Mouse (Mus musculus): ENCODE data around the gene Adcy4. TPM values are rescaled to one million over a fixed set of nuclear protein-coding genes. Genes with fewer than 3 reads are reported as not detected.
A peak's percentile ranks its signal among the peaks of the same experiment; 100 is the strongest.

Adcy4 gene
- polyA plus RNA-seq, 1 experiment from 2014 or later = 26.2 TPM

GRCm38 (mm10) chr14:55730116-55730515 is 53.8 kb downstream of the Adcy4 start:
- Histone ChIP-seq H3K27ac (ENCODE audit: poor library complexity, severe bottlenecking) (no peak overlapping the region), H3K4me1 (replicated peaks) (no peaks in the 10 kb centered on the region), H3K4me2 (no peak overlapping the region), H3K27me3 (replicated peaks) (0 out of 2 replicates have a peak, but pooled peaks cover 21% of the 10 kb centered on the region), H3K4me3 (no peak overlapping the region), H3K36me3 (no peaks in the 10 kb centered on the region), H3K9ac (no peak overlapping the region), H3K9me3 (replicated peaks) (no peaks in the 10 kb centered on the region)
- WGBS = 67% methylated on average over 7 of the region's 7 CpGs
- ATAC-seq (ENCODE audit: insufficient number of reproducible peaks, low FRiP score) = no peak

- no peaks in the 10 kb centered on the region for H3K9me3 ChIP-seq (replicated peaks)
- no peak overlapping the region for H3K9ac ChIP-seq
- peaks cover 6% of the 10 kb centered on the region; the same call in 1 of the 2 replicates for H3K4me1 ChIP-seq (replicated peaks)
- H3K4me3 ChIP-seq = no peak overlapping the region
- no peak overlapping the region for H3K4me2 ChIP-seq
- H3K36me3 ChIP-seq = no peaks in the 10 kb centered on the region
- ATAC-seq (ENCODE audit: insufficient number of reproducible peaks, low FRiP score) = no peak
- 0 out of 2 replicates have a peak, but pooled peaks cover 16% of the 10 kb centered on the region for H3K27me3 ChIP-seq (replicated peaks)
- WGBS = 68% methylated on average over 8 of the region's 8 CpGs
- H3K27ac ChIP-seq (ENCODE audit: poor library complexity, severe bottlenecking) = no peak overlapping the region
Observed at GRCm38 (mm10) chr14:55727889-55728685, 55.8 kb downstream of the Adcy4 start.

GRCm38 (mm10) chr14:55726261-55726660 is 57.6 kb downstream of the Adcy4 start:
- H3K4me3 ChIP-seq = no peak overlapping the region
- no peak for ATAC-seq (ENCODE audit: insufficient number of reproducible peaks, low FRiP score)

GRCm38 (mm10) chr14:55724411-55724871 is 59.5 kb downstream of the Adcy4 start:
- H3K9ac ChIP-seq = peak overlapping the region; percentile 37; the same call in 1 of the 2 replicates
- H3K9me3 ChIP-seq (replicated peaks) = no peaks in the 10 kb centered on the region
- no peak for ATAC-seq (ENCODE audit: insufficient number of reproducible peaks, low FRiP score)
- H3K4me3 ChIP-seq = no peak overlapping the region
- 46% methylated on average over 8 of the region's 8 CpGs for WGBS
- no peak overlapping the region for H3K27ac ChIP-seq (ENCODE audit: poor library complexity, severe bottlenecking)
- no peak overlapping the region for H3K4me2 ChIP-seq
- H3K4me1 ChIP-seq (replicated peaks) = peaks cover 6% of the 10 kb centered on the region; the same call in 1 of the 2 replicates
- no peaks in the 10 kb centered on the region for H3K27me3 ChIP-seq (replicated peaks)
- H3K36me3 ChIP-seq = peaks cover 10% of the 10 kb centered on the region

More at GRCm38 (mm10) chr14:55726261-55726660, 57.6 kb downstream of the Adcy4 start:
- H3K9ac ChIP-seq = no peak overlapping the region
- H3K36me3 ChIP-seq = no peaks in the 10 kb centered on the region
- peaks cover 6% of the 10 kb centered on the region; the same call in 1 of the 2 replicates for H3K4me1 ChIP-seq (replicated peaks)
- no peaks in the 10 kb centered on the region for H3K9me3 ChIP-seq (replicated peaks)
- H3K27me3 ChIP-seq (replicated peaks) = 0 out of 2 replicates have a peak, but pooled peaks cover 15% of the 10 kb centered on the region
- no peak overlapping the region for H3K4me2 ChIP-seq
- no peak overlapping the region for H3K27ac ChIP-seq (ENCODE audit: poor library complexity, severe bottlenecking)

- Histone ChIP-seq H3K27ac (ENCODE audit: poor library complexity, severe bottlenecking) (no peak overlapping the region), H3K27me3 (replicated peaks) (no peaks in the 10 kb centered on the region), H3K4me3 (no peak overlapping the region), H3K9ac (no peak overlapping the region), H3K4me1 (replicated peaks) (peaks cover 6% of the 10 kb centered on the region; the same call in 1 of the 2 replicates), H3K9me3 (replicated peaks) (no peaks in the 10 kb centered on the region), H3K4me2 (no peak overlapping the region), H3K36me3 (peaks cover 20% of the 10 kb centered on the region)
- 93% methylated on average over 7 of the region's 7 CpGs for WGBS
- no peak for ATAC-seq (ENCODE audit: insufficient number of reproducible peaks, low FRiP score)
Observed at GRCm38 (mm10) chr14:55723433-55723832, 60.5 kb downstream of the Adcy4 start.

- Histone ChIP-seq H3K4me2 (peak overlapping the region; percentile 75), H3K4me3 (peak overlapping the region; percentile 74), H3K9me3 (replicated peaks) (no peaks in the 10 kb centered on the region), H3K4me1 (replicated peaks) (peaks cover 6% of the 10 kb centered on the region; the same call in 1 of the 2 replicates), H3K27ac (ENCODE audit: poor library complexity, severe bottlenecking) (no peak overlapping the region), H3K9ac (no peak overlapping the region), H3K36me3 (peaks cover 27% of the 10 kb centered on the region), H3K27me3 (replicated peaks) (no peaks in the 10 kb centered on the region)
- 52% methylated on average over 8 of the region's 8 CpGs for whole genome bisulfite sequencing
- ATAC-seq (ENCODE audit: insufficient number of reproducible peaks, low FRiP score) = 0 out of 2 replicates have a peak, but pooled peaks have one; percentile 1
Observed at GRCm38 (mm10) chr14:55722438-55722945, 61.4 kb downstream of the Adcy4 start.

GRCm38 (mm10) chr14:55721700-55722437 is 62.0 kb downstream of the Adcy4 start, which contains the start of gene Rabggta:
Rabggta (minus strand) TSS chr14:55722263.
- Histone ChIP-seq H3K4me2 (peak within 1 kb of the TSS; percentile 75), H3K9ac (peak within 1 kb of the TSS; percentile 87), H3K4me3 (peak within 1 kb of the TSS; percentile 74), H3K9me3 (replicated peaks) (no peaks in the 10 kb centered on the region), H3K27me3 (replicated peaks) (no peaks in the 10 kb centered on the region), H3K36me3 (peaks cover 34% of the 10 kb centered on the region), H3K4me1 (replicated peaks) (peaks cover 6% of the 10 kb centered on the region; the same call in 1 of the 2 replicates), H3K27ac (ENCODE audit: poor library complexity, severe bottlenecking) (peak within 1 kb of the TSS; percentile 72; the same call in 1 of the 2 replicates)
- peak; percentile 92 for ATAC-seq (ENCODE audit: insufficient number of reproducible peaks, low FRiP score)
- under 1% methylated on average over 50 of the region's 50 CpGs for whole genome bisulfite sequencing

- Histone ChIP-seq H3K9ac (peak overlapping the region; percentile 87; the same call in 1 of the 2 replicates), H3K27ac (ENCODE audit: poor library complexity, severe bottlenecking) (no peak overlapping the region)
- no peak for ATAC-seq (ENCODE audit: insufficient number of reproducible peaks, low FRiP score)
Observed at GRCm38 (mm10) chr14:55721076-55721475, 62.8 kb downstream of the Adcy4 start.

GRCm38 (mm10) chr14:55720666-55721065 is 63.2 kb downstream of the Adcy4 start:
- peaks cover 42% of the 10 kb centered on the region for H3K36me3 ChIP-seq
- no peak for ATAC-seq (ENCODE audit: insufficient number of reproducible peaks, low FRiP score)
- 89% methylated on average over 12 of the region's 12 CpGs for WGBS
- peaks cover 6% of the 10 kb centered on the region; the same call in 1 of the 2 replicates for H3K4me1 ChIP-seq (replicated peaks)
- no peak overlapping the region for H3K4me2 ChIP-seq
- H3K9me3 ChIP-seq (replicated peaks) = no peaks in the 10 kb centered on the region
- no peak overlapping the region for H3K4me3 ChIP-seq
- no peaks in the 10 kb centered on the region for H3K27me3 ChIP-seq (replicated peaks)
- no peak overlapping the region for H3K9ac ChIP-seq
- H3K27ac ChIP-seq (ENCODE audit: poor library complexity, severe bottlenecking) = no peak overlapping the region

More at GRCm38 (mm10) chr14:55721076-55721475, 62.8 kb downstream of the Adcy4 start:
- H3K4me3 ChIP-seq = peak overlapping the region; percentile 74
- no peaks in the 10 kb centered on the region for H3K9me3 ChIP-seq (replicated peaks)
- 80% methylated on average over 6 of the region's 6 CpGs for WGBS
- peaks cover 6% of the 10 kb centered on the region; the same call in 1 of the 2 replicates for H3K4me1 ChIP-seq (replicated peaks)
- no peaks in the 10 kb centered on the region for H3K27me3 ChIP-seq (replicated peaks)
- peak overlapping the region; percentile 75 for H3K4me2 ChIP-seq
- H3K36me3 ChIP-seq = peaks cover 41% of the 10 kb centered on the region

- ATAC-seq (ENCODE audit: insufficient number of reproducible peaks, low FRiP score) = no peak
- Histone ChIP-seq H3K9me3 (replicated peaks) (no peaks in the 10 kb centered on the region), H3K36me3 (peaks cover 42% of the 10 kb centered on the region), H3K27me3 (replicated peaks) (0 out of 2 replicates have a peak, but pooled peaks cover 3% of the 10 kb centered on the region), H3K9ac (no peak overlapping the region), H3K27ac (ENCODE audit: poor library complexity, severe bottlenecking) (no peak overlapping the region), H3K4me1 (replicated peaks) (peaks cover 4% of the 10 kb centered on the region; the same call in 1 of the 2 replicates), H3K4me2 (no peak overlapping the region), H3K4me3 (no peak overlapping the region)
- WGBS = 82% methylated on average over 6 of the region's 6 CpGs
Observed at GRCm38 (mm10) chr14:55719737-55720136, 64.2 kb downstream of the Adcy4 start.
